Mouse (Mus musculus) MEL (cell line): ENCODE measurements around the gene Btg3. TPM values are rescaled to one million over a fixed set of nuclear protein-coding genes. Genes with fewer than 3 reads are reported as not detected.
A peak's percentile ranks its signal among the peaks of the same experiment; 100 is the strongest.

Experiments used
- DNase-seq: peaks from one replicate; pipeline ENCODE4 v3.0.0; 2011; ENCODE audit warnings: low read depth, low spot score
- H3K27ac ChIP-seq: 2 replicates; pipeline ENCODE4 v1.5.1; 2012; ENCODE audit warnings: low read depth, mild to moderate bottlenecking, control low read depth, low read length, moderate library complexity; ENCODE audit not compliant: control insufficient read depth
- H3K27me3 ChIP-seq, 2 experiments: fragments of 150-350 bp in 1 of 2; sonication (generic) in 1 of 2; 2 replicates each; pipeline ENCODE4 v1.6.1; 2012; ENCODE audit warnings: low read length in 2 of 2, mild to moderate bottlenecking in 2 of 2, improper control_type of control experiment in 1 of 2, moderate library complexity in 1 of 2; ENCODE audit not compliant: insufficient read depth in 2 of 2, control insufficient read depth in 1 of 2
- H3K36me3 ChIP-seq, 2 experiments: 2 replicates each; pipeline ENCODE4 v1.6.1; 2012 to 2014; ENCODE audit warnings: low read length in 2 of 2, improper control_type of control experiment in 1 of 2, inconsistent platforms in 1 of 2, mild to moderate bottlenecking in 1 of 2; ENCODE audit not compliant: insufficient read depth in 2 of 2, control insufficient read depth in 1 of 2
- H3K4me1 ChIP-seq, 2 experiments: fragments of 150-350 bp in 1 of 2; sonication (generic) in 1 of 2; 2 replicates each; pipeline ENCODE4 v1.6.1; 2012; ENCODE audit warnings: low read length in 2 of 2, improper control_type of control experiment in 1 of 2, mild to moderate bottlenecking in 1 of 2; ENCODE audit not compliant: insufficient read depth in 2 of 2, control insufficient read depth in 1 of 2
- H3K4me3 ChIP-seq, 2 experiments: fragments of 150-350 bp in 1 of 2; sonication (generic) in 1 of 2; 2 replicates each; pipeline ENCODE4 v1.5.1; 2012; ENCODE audit warnings: low read depth in 2 of 2, low read length in 2 of 2, mild to moderate bottlenecking in 2 of 2, moderate library complexity in 2 of 2, control low read depth in 1 of 2, improper control_type of control experiment in 1 of 2; ENCODE audit not compliant: control insufficient read depth in 1 of 2, insufficient read depth in 1 of 2
- H3K79me2 ChIP-seq: 2 replicates; pipeline ENCODE4 v1.6.1; 2012; ENCODE audit warnings: mild to moderate bottlenecking, low read length, moderate library complexity; ENCODE audit not compliant: control insufficient read depth, poor library complexity, insufficient read depth
- H3K9ac ChIP-seq: 2 replicates; pipeline ENCODE4 v1.6.1; 2012; ENCODE audit warnings: low read depth, mild to moderate bottlenecking, control low read depth, low read length, moderate library complexity; ENCODE audit not compliant: control insufficient read depth, poor library complexity, severe bottlenecking
- H3K9me3 ChIP-seq: fragments of 150-350 bp; sonication (generic); replicated peaks from 2 replicates; pipeline ENCODE4 v1.6.1; 2012; ENCODE audit warnings: mild to moderate bottlenecking, low read length, improper control_type of control experiment, moderate library complexity; ENCODE audit not compliant: insufficient read depth
- CTCF ChIP-seq, 3 experiments: IDR thresholded peaks in 2 of 3; conservative IDR thresholded peaks in 1 of 3; 2 replicates each; pipeline ENCODE4 v1.5.1; 2011 to 2012; ENCODE audit warnings: low read length in 3 of 3, low read depth in 2 of 3, mild to moderate bottlenecking in 2 of 3, improper control_type of control experiment in 1 of 3, inconsistent platforms in 1 of 3, mixed read lengths in 1 of 3, moderate library complexity in 1 of 3; ENCODE audit not compliant: control insufficient read depth in 1 of 3, insufficient read depth in 1 of 3, poor library complexity in 1 of 3, severe bottlenecking in 1 of 3
- E2F4 ChIP-seq: IDR thresholded peaks from 2 replicates; pipeline ENCODE4 v1.6.1; 2011; ENCODE audit warnings: low read depth, low read length, improper control_type of control experiment, borderline replicate concordance
- ELF1 ChIP-seq: IDR thresholded peaks from 2 replicates; pipeline ENCODE4 v1.6.1; 2014; ENCODE audit warnings: low read depth, mild to moderate bottlenecking, inconsistent platforms, low read length, improper control_type of control experiment, moderate library complexity
- EP300 ChIP-seq, 2 experiments: IDR thresholded peaks; 2 replicates each; pipeline ENCODE4 v1.6.1; 2011; ENCODE audit warnings: improper control_type of control experiment in 2 of 2, low read length in 2 of 2, low read depth in 1 of 2, mild to moderate bottlenecking in 1 of 2
- ETS1 ChIP-seq: IDR thresholded peaks from 2 replicates; pipeline ENCODE4 v1.6.1; 2012; ENCODE audit warnings: low read depth, mild to moderate bottlenecking, inconsistent platforms, low read length, improper control_type of control experiment, moderate library complexity
- HCFC1 ChIP-seq: IDR thresholded peaks from 2 replicates; pipeline ENCODE4 v1.6.1; 2012; ENCODE audit warnings: low read depth, mild to moderate bottlenecking, inconsistent platforms, low read length, improper control_type of control experiment, moderate library complexity
- KAT2A ChIP-seq: conservative IDR thresholded peaks from 2 replicates; pipeline ENCODE4 v1.6.1; 2012; ENCODE audit warnings: low read depth, low read length, improper control_type of control experiment, inconsistent platforms
- MXI1 ChIP-seq: IDR thresholded peaks from 2 replicates; pipeline ENCODE4 v1.6.1; 2011; ENCODE audit warnings: mild to moderate bottlenecking, low read depth, low read length, improper control_type of control experiment
- MYB ChIP-seq: IDR thresholded peaks from 2 replicates; pipeline ENCODE4 v1.6.1; 2011; ENCODE audit warnings: mild to moderate bottlenecking, low read depth, low read length, improper control_type of control experiment
- MYC ChIP-seq: IDR thresholded peaks from 2 replicates; pipeline ENCODE4 v1.6.1; 2011; ENCODE audit warnings: low read depth, mild to moderate bottlenecking, low read length, improper control_type of control experiment, moderate library complexity
- NELFE ChIP-seq: IDR thresholded peaks from 2 replicates; pipeline ENCODE4 v1.6.1; 2011; ENCODE audit warnings: low read depth, low read length, improper control_type of control experiment
- NRF1 ChIP-seq: IDR thresholded peaks from 2 replicates; pipeline ENCODE4 v1.6.1; 2014; ENCODE audit warnings: low read depth, mild to moderate bottlenecking, inconsistent platforms, low read length, improper control_type of control experiment, moderate library complexity; ENCODE audit not compliant: poor library complexity, insufficient read depth, severe bottlenecking
- POLR2AphosphoS2 ChIP-seq: IDR thresholded peaks from 2 replicates; pipeline ENCODE4 v1.6.1; 2011; ENCODE audit warnings: low read length, improper control_type of control experiment
- POLR2AphosphoS5 ChIP-seq: IDR thresholded peaks from 2 replicates; pipeline ENCODE4 v1.6.1; 2012; ENCODE audit warnings: low read depth, borderline replicate concordance, mild to moderate bottlenecking, inconsistent platforms, low read length, moderate library complexity, mixed read lengths
- RAD21 ChIP-seq: IDR thresholded peaks from 2 replicates; pipeline ENCODE4 v1.6.1; 2011; ENCODE audit warnings: mild to moderate bottlenecking, low read depth, low read length, improper control_type of control experiment
- RCOR1 ChIP-seq: IDR thresholded peaks from 2 replicates; pipeline ENCODE4 v1.6.1; 2012; ENCODE audit warnings: low read depth, mild to moderate bottlenecking, inconsistent platforms, low read length, improper control_type of control experiment
- SMC3 ChIP-seq: IDR thresholded peaks from 2 replicates; pipeline ENCODE4 v1.6.1; 2011; ENCODE audit warnings: low read depth, low read length, improper control_type of control experiment
- TAL1 ChIP-seq: IDR thresholded peaks from 2 replicates; pipeline ENCODE4 v1.6.1; 2012; ENCODE audit warnings: mild to moderate bottlenecking, inconsistent platforms, low read length, moderate library complexity, mixed read lengths
- UBTF ChIP-seq: IDR thresholded peaks from 2 replicates; pipeline ENCODE4 v1.6.1; 2012; ENCODE audit warnings: low read depth, mild to moderate bottlenecking, inconsistent platforms, low read length, improper control_type of control experiment, moderate library complexity, borderline replicate concordance; ENCODE audit not compliant: insufficient read depth
- USF2 ChIP-seq, 2 experiments: IDR thresholded peaks; 2 replicates each; pipeline ENCODE4 v1.6.1; 2011 to 2012; ENCODE audit warnings: improper control_type of control experiment in 2 of 2, low read length in 2 of 2, borderline replicate concordance in 1 of 2, inconsistent platforms in 1 of 2, low read depth in 1 of 2, mild to moderate bottlenecking in 1 of 2; ENCODE audit not compliant: insufficient read depth in 1 of 2
- ZC3H11A ChIP-seq: IDR thresholded peaks from 2 replicates; pipeline ENCODE4 v1.6.1; 2012; ENCODE audit warnings: low read depth, mild to moderate bottlenecking, inconsistent platforms, low read length, improper control_type of control experiment
- ZMIZ1 ChIP-seq: IDR thresholded peaks from 2 replicates; pipeline ENCODE4 v1.6.1; 2012; ENCODE audit warnings: low read depth, mild to moderate bottlenecking, inconsistent platforms, low read length, improper control_type of control experiment, moderate library complexity
- polyA plus RNA-seq, 2 experiments: library from polyadenylated mRNA; stranded (reverse) in 1 of 2; unstranded in 1 of 2; fragments of >175 nt in 1 of 2; fragments of >200 nt in 1 of 2; gene quantifications; 2 replicates each; pipeline versions ENCODE4 v1.2.1 to v1.2.4; 2012; ENCODE audit warnings: low replicate concordance in 2 of 2, low read depth in 1 of 2; ENCODE audit not compliant: insufficient read length in 2 of 2, insufficient read depth in 1 of 2, missing spikeins in 1 of 2
- total RNA-seq: library from RNA; depleted of rRNA; stranded (reverse); fragments of 300-350 nt; gene quantifications from 2 replicates; pipeline ENCODE4 v1.2.3, GENCODE M21; 2012

Btg3 gene
- total and polyA plus RNA-seq, 3 experiments, result 8.5 to 17.5 TPM; not detected in 1

- DNase-seq, result peak; percentile 3
- H3K27ac ChIP-seq, result no peak overlapping the region
Observed at GRCm38 (mm10) chr16:78317960-78318359, 59.0 kb downstream of the Btg3 start.

GRCm38 (mm10) chr16:78316849-78317248 is 60.1 kb downstream of the Btg3 start:
- Histone ChIP-seq H3K36me3 (peaks cover 0 to 2% of the 10 kb centered on the region in 2 experiments; a peak in 1 of 4 replicates), H3K27ac (no peak overlapping the region), H3K4me3 (no peak overlapping the region), H3K9ac (no peak overlapping the region), H3K9me3 (no peaks in the 10 kb centered on the region), H3K79me2 (no peaks in the 10 kb centered on the region), H3K27me3 (no peaks in the 10 kb centered on the region), H3K4me1 (no peaks in the 10 kb centered on the region)
- TF ChIP-seq UBTF (no peak), KAT2A (no peak), POLR2AphosphoS2 (no peak), USF2 (IDR thresholded peaks at IDR 0.05; ENCODE audit: borderline replicate concordance in 1 of 2, insufficient read depth in 1 of 2, low read depth in 1 of 2, low read length in 2 of 2) (no peak), E2F4 (no peak), RAD21 (peak; percentile 50), TAL1 (no peak), HCFC1 (no peak), CTCF (IDR thresholded peaks at IDR 0.05 in 2 of 3, conservative IDR thresholded peaks at IDR 0.05 in 1 of 3; ENCODE audit: control insufficient read depth in 1 of 3, insufficient read depth in 1 of 3, low read depth in 2 of 3, low read length in 3 of 3, poor library complexity in 1 of 3, severe bottlenecking in 1 of 3) (peak in 2 of 3 experiments; percentile 51 to 56; a peak in 4 of 6 replicates), NRF1 (no peak), ZC3H11A (peak; percentile 36; the same call in 1 of the 2 replicates), MXI1 (no peak), EP300 (IDR thresholded peaks at IDR 0.05; ENCODE audit: low read depth in 1 of 2, low read length in 2 of 2) (no peak), ETS1 (no peak), ZMIZ1 (no peak), SMC3 (peak; percentile 69), MYB (no peak), POLR2AphosphoS5 (no peak), MYC (no peak)
- DNase-seq, result peak; percentile 20

More at GRCm38 (mm10) chr16:78317960-78318359, 59.0 kb downstream of the Btg3 start:
- H3K9me3 ChIP-seq, result no peaks in the 10 kb centered on the region
- H3K4me1 ChIP-seq, result peaks cover 0 to under 1% of the 10 kb centered on the region in 2 experiments; a peak in 1 of 4 replicates
- H3K36me3 ChIP-seq, result peaks cover 0 to 2% of the 10 kb centered on the region in 2 experiments; a peak in 1 of 4 replicates
- no peak overlapping the region for H3K4me3 ChIP-seq
- H3K9ac ChIP-seq, result no peak overlapping the region
- H3K27me3 ChIP-seq, result no peaks in the 10 kb centered on the region
- TF ChIP-seq NELFE (no peak), ELF1 (no peak), RAD21 (no peak), CTCF (IDR thresholded peaks at IDR 0.05 in 2 of 3, conservative IDR thresholded peaks at IDR 0.05 in 1 of 3; ENCODE audit: control insufficient read depth in 1 of 3, insufficient read depth in 1 of 3, low read depth in 2 of 3, low read length in 3 of 3, poor library complexity in 1 of 3, severe bottlenecking in 1 of 3) (no peak), RCOR1 (no peak), MYB (no peak), ZC3H11A (no peak)
- no peaks in the 10 kb centered on the region for H3K79me2 ChIP-seq
